Mouse (Mus musculus): Measurements from ENCODE around the gene Fastkd1. TPM values are rescaled to one million over a fixed set of nuclear protein-coding genes. Genes with fewer than 3 reads are reported as not detected.
A peak's percentile ranks its signal among the peaks of the same experiment; 100 is the strongest.

Fastkd1 gene
- 4.7 TPM for polyA plus RNA-seq (2012; fragmentation: generic; extraction: Trizol)
- long read RNA-seq, experiment 1, partial matches to known transcripts = 0 of 1 reads
- long read RNA-seq, experiment 1, other reads (novel, unspliced or antisense) = 1 of 1 reads
- long read RNA-seq, experiment 2, partial matches to known transcripts = 0 of 4 reads
- long read RNA-seq, experiment 2, other reads (novel, unspliced or antisense) = 3 of 4 reads

DNA sequence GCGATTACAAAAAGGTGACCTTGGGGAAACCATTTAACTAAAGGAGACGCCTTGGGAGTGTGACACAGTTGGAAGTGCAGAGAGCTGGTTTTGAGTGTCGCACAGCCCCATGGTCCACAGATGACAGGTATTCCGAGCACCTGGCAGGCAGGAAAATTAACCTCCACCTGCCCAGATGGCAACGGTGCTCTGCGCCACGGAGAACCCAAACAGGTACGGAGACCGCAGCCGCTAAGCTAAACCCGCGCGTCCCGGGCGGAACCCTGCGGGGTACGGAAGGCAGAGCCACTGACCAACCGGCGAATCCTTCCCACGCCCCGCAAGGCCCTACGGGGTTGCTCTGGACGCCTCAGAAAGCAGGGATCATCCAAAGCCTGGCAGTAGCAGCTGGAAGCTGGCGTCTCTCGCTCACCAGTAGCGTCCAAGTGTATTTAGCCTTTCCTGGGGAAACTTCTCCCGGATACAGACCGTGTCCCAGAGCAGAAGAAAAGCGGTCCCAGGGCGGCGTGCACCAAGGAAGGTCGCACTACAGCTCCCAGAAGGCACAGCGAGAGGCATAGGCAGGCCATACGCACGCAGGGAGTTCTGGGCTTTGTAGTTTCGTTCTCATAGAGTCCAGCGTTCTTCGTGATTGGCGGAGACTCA, at the start of gene Fastkd1:
TSS of gene Fastkd1 (minus strand) at position 536 of the 645 bp plus-strand sequence.
- H3K36me3 ChIP-seq (ENCODE audit: control insufficient read depth, insufficient read depth) = no peaks in the 10 kb centered on the region
- TF ChIP-seq CEBPB (IDR thresholded peaks at IDR 0.05; ENCODE audit: low read depth) = no peak
- TF ChIP-seq MAX (IDR thresholded peaks at IDR 0.05) = no peak
- no peak for TF ChIP-seq USF1 (IDR thresholded peaks at IDR 0.05; ENCODE audit: low read depth)
- TF ChIP-seq MYOD1 (IDR thresholded peaks at IDR 0.05; ENCODE audit: control insufficient read depth, insufficient read length, low read depth) = no peak
- H3K27me3 ChIP-seq (ENCODE audit: control insufficient read depth, insufficient read depth, insufficient read length) = no peaks in the 10 kb centered on the region
- peaks cover 2% of the 10 kb centered on the region for H3K79me3 ChIP-seq (ENCODE audit: low read depth)
- H3K4me3 ChIP-seq (ENCODE audit: insufficient read depth, poor library complexity, severe bottlenecking) = peak within 1 kb of the TSS; percentile 83
- peaks cover 12% of the 10 kb centered on the region for H3K79me2 ChIP-seq (ENCODE audit: control insufficient read depth, insufficient read depth)
- peak within 1 kb of the TSS; percentile 90 for H3ac ChIP-seq (ENCODE audit: control insufficient read depth, insufficient read length, low read depth)

DNA sequence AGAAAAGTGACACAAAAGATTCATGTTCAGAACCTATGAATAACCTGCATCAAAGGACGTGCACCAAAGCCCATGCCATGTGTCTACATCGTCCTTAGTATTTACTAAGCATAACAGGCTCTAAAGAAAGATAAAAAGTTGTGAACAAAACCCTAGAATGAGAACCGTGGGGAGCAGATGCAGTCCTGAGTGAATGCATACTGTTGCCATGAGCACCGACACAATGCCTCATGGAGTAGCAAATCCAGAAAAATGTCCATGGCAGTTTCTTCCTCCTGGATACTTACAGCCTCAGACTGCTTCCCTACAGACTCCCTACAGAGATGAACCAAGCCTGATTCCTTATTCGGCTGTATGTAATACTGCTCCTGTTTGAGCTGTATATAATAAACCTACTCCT, 47.7 kb upstream of the Fastkd1 start:
- H3K4me3 ChIP-seq (ENCODE audit: insufficient read depth, poor library complexity, severe bottlenecking) = no peak overlapping the region
- TF ChIP-seq FOSL1 (IDR thresholded peaks at IDR 0.05; ENCODE audit: insufficient read depth, low read length, poor library complexity, severe bottlenecking) (no peak), USF1 (IDR thresholded peaks at IDR 0.05; ENCODE audit: low read depth) (no peak), MYOG (IDR thresholded peaks at IDR 0.05; ENCODE audit: control insufficient read depth, extremely low read depth, insufficient read length) (no peak), MYOD1 (IDR thresholded peaks at IDR 0.05; ENCODE audit: control insufficient read depth, insufficient read length, low read depth) (no peak), MAX (IDR thresholded peaks at IDR 0.05) (no peak), CTCF (IDR thresholded peaks at IDR 0.05; ENCODE audit: control insufficient read depth, insufficient read depth, insufficient read length) (no peak), CEBPB (IDR thresholded peaks at IDR 0.05; ENCODE audit: low read depth) (no peak)
- no peaks in the 10 kb centered on the region for H3K36me3 ChIP-seq (ENCODE audit: control insufficient read depth, insufficient read depth)
- H3ac ChIP-seq (ENCODE audit: control insufficient read depth, insufficient read length, low read depth) = no peak overlapping the region
- no peaks in the 10 kb centered on the region for H3K79me3 ChIP-seq (ENCODE audit: low read depth)
- no peaks in the 10 kb centered on the region for H3K27me3 ChIP-seq (ENCODE audit: control insufficient read depth, insufficient read depth, insufficient read length)
- no peaks in the 10 kb centered on the region for H3K79me2 ChIP-seq (ENCODE audit: control insufficient read depth, insufficient read depth)

DNA sequence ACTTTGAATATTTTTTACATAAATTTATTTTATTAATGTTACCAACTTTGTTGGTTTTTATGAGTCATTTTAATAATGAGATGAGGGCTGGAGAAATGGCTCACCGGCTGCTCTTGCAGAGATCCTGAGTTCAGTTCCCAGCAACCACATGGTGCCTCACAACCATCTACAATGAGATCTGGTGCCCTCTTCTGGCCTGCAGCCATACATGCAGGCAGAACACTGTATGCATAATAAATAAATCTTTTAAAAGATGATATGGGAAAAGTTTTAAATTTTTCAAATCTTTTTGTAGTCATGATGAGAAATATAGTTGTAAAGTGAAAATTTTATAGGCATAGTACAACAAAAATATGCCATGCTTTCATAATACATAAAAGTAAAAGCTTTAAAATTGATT, 31.8 kb upstream of the Fastkd1 start:
- Histone ChIP-seq H3K36me3 (ENCODE audit: control insufficient read depth, insufficient read depth) (peaks cover 96% of the 10 kb centered on the region), H3K4me3 (ENCODE audit: insufficient read depth, poor library complexity, severe bottlenecking) (no peak overlapping the region), H3K79me2 (ENCODE audit: control insufficient read depth, insufficient read depth) (no peaks in the 10 kb centered on the region), H3ac (ENCODE audit: control insufficient read depth, insufficient read length, low read depth) (no peak overlapping the region), H3K79me3 (ENCODE audit: low read depth) (no peaks in the 10 kb centered on the region), H3K27me3 (ENCODE audit: control insufficient read depth, insufficient read depth, insufficient read length) (no peaks in the 10 kb centered on the region)
- TF ChIP-seq USF1 (IDR thresholded peaks at IDR 0.05; ENCODE audit: low read depth) = no peak
- TF ChIP-seq MYOD1 (IDR thresholded peaks at IDR 0.05; ENCODE audit: control insufficient read depth, insufficient read length, low read depth) = no peak
- no peak for TF ChIP-seq CEBPB (IDR thresholded peaks at IDR 0.05; ENCODE audit: low read depth)
- TF ChIP-seq CTCF (IDR thresholded peaks at IDR 0.05; ENCODE audit: control insufficient read depth, insufficient read depth, insufficient read length) = no peak
- TF ChIP-seq FOSL1 (IDR thresholded peaks at IDR 0.05; ENCODE audit: insufficient read depth, low read length, poor library complexity, severe bottlenecking) = no peak
- TF ChIP-seq MAX (IDR thresholded peaks at IDR 0.05) = no peak
- no peak for TF ChIP-seq MYOG (IDR thresholded peaks at IDR 0.05; ENCODE audit: control insufficient read depth, extremely low read depth, insufficient read length)

DNA sequence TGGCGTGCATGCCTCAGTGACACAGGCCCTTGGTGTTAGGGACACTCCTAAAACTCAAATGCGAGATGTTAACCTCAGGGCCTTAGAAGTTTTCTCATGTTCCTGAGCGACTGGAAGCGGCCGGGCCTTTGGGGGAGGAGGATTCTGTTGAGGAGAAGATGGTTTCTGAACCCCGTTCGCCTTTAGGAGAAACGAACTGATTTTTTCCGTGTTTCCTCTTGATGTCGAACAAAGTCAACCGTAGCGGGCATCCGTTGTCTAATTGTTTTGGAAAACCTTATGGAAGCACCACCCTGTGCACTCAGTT, 10.2 kb upstream of the Fastkd1 start:
- Histone ChIP-seq H3K36me3 (ENCODE audit: control insufficient read depth, insufficient read depth) (peaks cover 11% of the 10 kb centered on the region), H3K4me3 (ENCODE audit: insufficient read depth, poor library complexity, severe bottlenecking) (peak overlapping the region; percentile 92), H3K79me3 (ENCODE audit: low read depth) (peaks cover 44% of the 10 kb centered on the region), H3ac (ENCODE audit: control insufficient read depth, insufficient read length, low read depth) (peak overlapping the region; percentile 95), H3K27me3 (ENCODE audit: control insufficient read depth, insufficient read depth, insufficient read length) (no peaks in the 10 kb centered on the region), H3K79me2 (ENCODE audit: control insufficient read depth, insufficient read depth) (peaks cover 55% of the 10 kb centered on the region)
- no peak for TF ChIP-seq USF1 (IDR thresholded peaks at IDR 0.05; ENCODE audit: low read depth)
- no peak for TF ChIP-seq MYOG (IDR thresholded peaks at IDR 0.05; ENCODE audit: control insufficient read depth, extremely low read depth, insufficient read length)
- no peak for TF ChIP-seq FOSL1 (IDR thresholded peaks at IDR 0.05; ENCODE audit: insufficient read depth, low read length, poor library complexity, severe bottlenecking)
- TF ChIP-seq CTCF (IDR thresholded peaks at IDR 0.05; ENCODE audit: control insufficient read depth, insufficient read depth, insufficient read length) = no peak
- TF ChIP-seq MAX (IDR thresholded peaks at IDR 0.05) = no peak
- no peak for TF ChIP-seq CEBPB (IDR thresholded peaks at IDR 0.05; ENCODE audit: low read depth)
- TF ChIP-seq MYOD1 (IDR thresholded peaks at IDR 0.05; ENCODE audit: control insufficient read depth, insufficient read length, low read depth) = no peak

DNA sequence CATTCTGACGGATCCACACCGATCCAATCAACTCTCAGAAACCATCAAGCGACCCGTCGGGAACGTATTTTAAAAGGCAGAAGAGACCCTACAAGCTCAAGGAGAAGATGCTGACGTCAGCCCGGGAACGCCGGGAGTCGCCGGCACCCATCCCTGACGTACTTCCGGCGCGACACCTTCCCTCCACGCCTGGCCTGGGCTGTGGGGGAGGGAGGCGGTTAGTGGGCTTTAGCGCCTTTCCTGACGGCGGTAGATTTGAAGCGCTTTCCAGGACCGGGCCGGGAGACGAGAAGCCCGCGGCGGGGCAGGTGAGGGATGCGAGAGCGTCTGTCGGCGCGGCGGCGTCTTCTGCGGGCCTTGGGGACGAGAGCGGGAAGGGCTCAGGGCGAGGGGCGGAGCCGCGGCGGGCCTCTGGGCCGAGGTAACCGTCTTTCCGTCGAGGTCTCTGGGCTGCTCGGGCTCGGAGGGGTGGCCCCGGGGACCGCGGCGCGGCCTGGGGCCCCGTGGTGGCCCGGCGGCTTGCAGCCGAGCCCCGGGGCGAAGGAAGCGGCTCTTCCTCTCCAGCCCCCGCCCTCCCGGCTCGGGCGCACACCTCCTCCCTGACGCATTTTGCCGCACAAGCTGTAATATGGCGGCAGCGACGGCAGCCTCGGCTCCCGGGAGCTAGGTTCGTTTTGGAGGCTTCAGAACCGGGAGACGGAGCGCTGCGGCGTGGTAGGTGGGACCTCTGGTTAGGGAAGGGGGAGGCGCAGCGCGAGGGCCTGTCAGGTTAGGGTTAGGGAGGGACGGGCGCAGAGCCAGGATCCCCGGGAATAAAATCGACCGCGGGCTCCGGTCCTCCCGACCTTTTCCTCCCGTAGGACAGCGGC, 9.6 kb upstream of the Fastkd1 start:
- H3K79me2 ChIP-seq (ENCODE audit: control insufficient read depth, insufficient read depth) = peaks cover 51% of the 10 kb centered on the region
- H3ac ChIP-seq (ENCODE audit: control insufficient read depth, insufficient read length, low read depth) = peak overlapping the region; percentile 95
- peaks cover 11% of the 10 kb centered on the region for H3K36me3 ChIP-seq (ENCODE audit: control insufficient read depth, insufficient read depth)
- no peaks in the 10 kb centered on the region for H3K27me3 ChIP-seq (ENCODE audit: control insufficient read depth, insufficient read depth, insufficient read length)
- TF ChIP-seq MAX (IDR thresholded peaks at IDR 0.05) = peak; percentile 85
- no peak for TF ChIP-seq MYOD1 (IDR thresholded peaks at IDR 0.05; ENCODE audit: control insufficient read depth, insufficient read length, low read depth)
- peaks cover 40% of the 10 kb centered on the region for H3K79me3 ChIP-seq (ENCODE audit: low read depth)
- H3K4me3 ChIP-seq (ENCODE audit: insufficient read depth, poor library complexity, severe bottlenecking) = peak overlapping the region; percentile 92
